Mouse (Mus musculus) small intestine, adult 2 months (tissue): Measurements from ENCODE around the gene Doxl2. TPM values are rescaled to one million over a fixed set of nuclear protein-coding genes. Genes with fewer than 3 reads are reported as not detected.

Experiments
- H3K27ac ChIP-seq: fragments of 200-500 bp; 2 replicates; pipeline ENCODE4 v1.5.1; 2012; ENCODE audit warnings: low read depth, low read length, control low read depth, inconsistent platforms; ENCODE audit not compliant: insufficient read depth
- H3K27me3 ChIP-seq: fragments of 200-500 bp; 2 replicates; pipeline ENCODE4 v1.6.1; 2012; ENCODE audit warnings: mild to moderate bottlenecking, moderate library complexity, low read length, inconsistent platforms; ENCODE audit not compliant: control insufficient read depth, insufficient read depth
- H3K36me3 ChIP-seq: fragments of 200-500 bp; 2 replicates; pipeline ENCODE4 v1.6.1; 2012; ENCODE audit warnings: mild to moderate bottlenecking, low read length, control low read depth, inconsistent platforms; ENCODE audit not compliant: control insufficient read depth, insufficient read depth
- H3K4me1 ChIP-seq: fragments of 200-500 bp; 2 replicates; pipeline ENCODE4 v1.6.1; 2012; ENCODE audit warnings: low read length, inconsistent platforms, mixed read lengths; ENCODE audit not compliant: control insufficient read depth, insufficient read depth, insufficient read length
- H3K4me3 ChIP-seq: fragments of 200-500 bp; 2 replicates; pipeline ENCODE4 v1.5.1; 2012; ENCODE audit warnings: low read depth, mild to moderate bottlenecking, control low read depth, inconsistent platforms, low read length, moderate library complexity
- CTCF ChIP-seq: fragments of 200-500 bp; IDR thresholded peaks from 2 replicates; pipeline ENCODE4 v1.5.1; 2012; ENCODE audit warnings: low read depth, mild to moderate bottlenecking, control low read depth, inconsistent platforms, low read length, moderate library complexity, mixed read lengths; ENCODE audit not compliant: insufficient replicate concordance, insufficient read length; ENCODE audit errors: extremely low read depth
- POLR2A ChIP-seq: fragments of 200-500 bp; IDR thresholded peaks from 2 replicates; pipeline ENCODE4 v1.6.1; 2012; ENCODE audit warnings: low read depth, mild to moderate bottlenecking, control low read depth, inconsistent platforms, low read length, moderate library complexity
- WGBS: fragments of 180-500 bp; shearing (Covaris S2); methylation state at CpG from one replicate; pipeline ENCODE4 v1.1.7; 2018; 5-methylcytosine and 5-hydroxymethylcytosine counted together
- polyA plus RNA-seq: library from polyadenylated mRNA; depleted of rRNA; stranded (reverse); fragments of >200 nt; gene quantifications from 2 replicates; pipeline ENCODE4 v1.2.3, GENCODE M21; 2012; rRNA removed

Gene Doxl2
- polyA plus RNA-seq, 1 experiment = not detected

GRCm38 (mm10) chr6:49021141-49022012, 46.6 kb downstream of the Doxl2 start:
- H3K27ac ChIP-seq = no peak overlapping the region
- 51% methylated on average over 14 of the region's 14 CpGs for WGBS

DNA sequence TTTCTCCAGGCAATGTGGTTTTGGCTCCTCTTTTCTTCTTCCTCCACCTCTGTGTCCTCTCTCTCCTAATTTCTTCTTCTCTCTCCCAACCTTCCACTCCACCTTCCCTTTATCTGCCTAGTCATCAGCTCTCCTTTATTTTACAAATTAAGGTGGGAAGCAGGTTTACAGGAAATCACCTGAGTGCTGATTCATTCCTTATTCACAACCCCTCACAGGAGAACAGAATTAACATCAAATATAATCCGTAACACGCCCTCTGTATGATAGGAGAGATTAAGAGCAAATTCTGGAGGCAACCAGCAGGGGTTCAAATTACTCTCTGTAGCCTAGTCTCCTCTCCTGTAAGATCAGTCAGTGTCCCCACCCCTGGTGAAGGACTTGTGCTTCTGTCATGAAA, 47.6 kb downstream of the Doxl2 start:
- TF ChIP-seq CTCF (no peak), POLR2A (no peak)
- 83% methylated on average over 2 of the region's 2 CpGs for WGBS
- no peak overlapping the region for H3K27ac ChIP-seq
- peaks cover 21% of the 10 kb centered on the region for H3K4me1 ChIP-seq
- H3K27me3 ChIP-seq = no peaks in the 10 kb centered on the region
- no peaks in the 10 kb centered on the region for H3K36me3 ChIP-seq
- no peak overlapping the region for H3K4me3 ChIP-seq

More at GRCm38 (mm10) chr6:49021141-49022012, 46.6 kb downstream of the Doxl2 start:
- no peak for TF ChIP-seq CTCF
- no peak for TF ChIP-seq POLR2A
- no peak overlapping the region for H3K4me3 ChIP-seq
- peaks cover 16% of the 10 kb centered on the region for H3K4me1 ChIP-seq
- no peaks in the 10 kb centered on the region for H3K27me3 ChIP-seq
- H3K36me3 ChIP-seq = no peaks in the 10 kb centered on the region

DNA sequence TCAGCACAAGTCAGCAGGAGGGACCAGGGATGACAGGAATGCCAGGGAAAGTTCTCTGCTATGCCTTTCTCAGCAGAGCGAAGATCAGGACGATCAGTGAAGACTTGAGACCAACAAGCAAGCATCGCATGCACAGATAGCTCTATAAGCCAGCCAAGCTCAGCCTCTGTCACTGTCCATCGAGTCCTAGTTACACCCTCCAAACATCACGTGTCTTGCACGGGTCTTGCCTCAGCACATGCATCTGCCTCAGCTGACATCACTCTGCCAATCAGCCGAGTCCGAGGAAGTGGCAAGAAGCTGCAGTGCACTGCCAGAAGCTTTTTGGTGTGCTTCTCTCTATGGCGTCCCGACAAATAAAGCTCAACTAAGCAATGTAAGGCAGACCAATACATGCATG, 48.6 kb downstream of the Doxl2 start:
- H3K36me3 ChIP-seq = no peaks in the 10 kb centered on the region

GRCm38 (mm10) chr6:49025290-49025689, 50.5 kb downstream of the Doxl2 start:
- no peaks in the 10 kb centered on the region for H3K36me3 ChIP-seq
- TF ChIP-seq CTCF = no peak
- no peak for TF ChIP-seq POLR2A
- H3K4me3 ChIP-seq = no peak overlapping the region
- peaks cover 21% of the 10 kb centered on the region for H3K4me1 ChIP-seq
- WGBS = 89% methylated on average over 7 of the region's 7 CpGs
- H3K27me3 ChIP-seq = no peaks in the 10 kb centered on the region
- H3K27ac ChIP-seq = no peak overlapping the region

More for the DNA sequence above, 48.6 kb downstream of the Doxl2 start:
- H3K4me3 ChIP-seq = no peak overlapping the region
- H3K4me1 ChIP-seq = peaks cover 21% of the 10 kb centered on the region
- H3K27me3 ChIP-seq = no peaks in the 10 kb centered on the region
- H3K27ac ChIP-seq = no peak overlapping the region
- 75% methylated on average over 10 of the region's 10 CpGs for WGBS
- TF ChIP-seq POLR2A (no peak), CTCF (no peak)

- 32% methylated on average over 5 of the region's 5 CpGs for WGBS
- Histone ChIP-seq H3K36me3 (no peaks in the 10 kb centered on the region), H3K4me1 (peaks cover 18% of the 10 kb centered on the region; the same call in 1 of the 2 replicates), H3K27me3 (no peaks in the 10 kb centered on the region), H3K4me3 (no peak overlapping the region), H3K27ac (peak overlapping the region; percentile 47)
- TF ChIP-seq CTCF (no peak), POLR2A (no peak)
Measured at GRCm38 (mm10) chr6:49026496-49026895, 51.7 kb downstream of the Doxl2 start.

- Histone ChIP-seq H3K36me3 (no peaks in the 10 kb centered on the region), H3K4me3 (no peak overlapping the region), H3K27me3 (no peaks in the 10 kb centered on the region), H3K27ac (no peak overlapping the region), H3K4me1 (peaks cover 19% of the 10 kb centered on the region; the same call in 1 of the 2 replicates)
- no peak for TF ChIP-seq CTCF
- TF ChIP-seq POLR2A = no peak
- 27% methylated on average over 6 of the region's 6 CpGs for WGBS
Measured at GRCm38 (mm10) chr6:49028019-49028418, 53.3 kb downstream of the Doxl2 start.

Other genes starting within 250 kb of the Doxl2 start
- gene Gimap1, start 235.9 kb upstream of the Doxl2 start, polyA plus RNA-seq = 18.8 and 29.1 TPM in 2 replicates
- gene Gimap5, start 228.8 kb upstream of the Doxl2 start, polyA plus RNA-seq = 4.9 and 10.2 TPM in 2 replicates
- 6.2 and 13.0 TPM in 2 replicates for gene Gimap3, start 204.1 kb upstream of the Doxl2 start, polyA plus RNA-seq
- gene Tmem176a, start 134.0 kb upstream of the Doxl2 start, polyA plus RNA-seq = 52.3 and 84.3 TPM in 2 replicates
- 118 and 211 TPM in 2 replicates for gene Tmem176b, start 133.5 kb upstream of the Doxl2 start, polyA plus RNA-seq
- gene Aoc1, start 102.1 kb upstream of the Doxl2 start, polyA plus RNA-seq = 85.5 and 894 TPM in 2 replicates
- gene 1600015I10Rik, start 45.1 kb upstream of the Doxl2 start, polyA plus RNA-seq = 0.05 TPM in 1 of 2 replicates, not detected in the other
- not detected in 2 replicates for gene Svs1, start 11.9 kb downstream of the Doxl2 start, polyA plus RNA-seq
- gene Gpnmb, start 61.6 kb downstream of the Doxl2 start, polyA plus RNA-seq = 2.0 and 3.1 TPM in 2 replicates
- 19.2 and 31.2 TPM in 2 replicates for gene Malsu1, start 98.8 kb downstream of the Doxl2 start, polyA plus RNA-seq
- 0.06 and 0.09 TPM in 2 replicates for gene Igf2bp3, start 240.0 kb downstream of the Doxl2 start, polyA plus RNA-seq